Mouse (Mus musculus): ENCODE measurements around the gene Edrf1. TPM values are rescaled to one million over a fixed set of nuclear protein-coding genes. Genes with fewer than 3 reads are reported as not detected.

The Edrf1 gene
- polyA plus RNA-seq, 1 experiment from 2014 or later, result 10.7 TPM

DNA sequence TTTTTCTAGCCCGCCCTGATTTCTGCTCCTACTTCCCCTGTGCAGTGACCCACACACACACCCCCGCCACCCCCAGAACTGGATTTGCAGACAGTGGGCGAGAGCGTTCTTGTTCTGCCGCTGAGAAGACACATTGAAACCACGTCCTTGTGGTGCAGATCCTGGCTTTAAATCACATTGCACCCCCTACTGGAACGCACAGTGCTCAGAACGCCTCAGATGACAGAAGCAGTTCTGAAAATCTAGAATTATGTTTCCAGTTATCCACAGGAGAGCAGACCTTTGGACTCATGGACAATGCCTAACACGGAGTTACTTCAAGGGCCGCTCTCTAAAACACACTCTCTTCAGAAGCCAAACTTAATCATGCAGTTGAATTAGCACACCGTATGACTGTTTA, 16.6 kb upstream of the Edrf1 start:
- DNase-seq (no peak), ATAC-seq (ENCODE audit: low read depth) (no peak)
- Histone ChIP-seq H3K9ac (no peak overlapping the region), H3K27ac (no peak overlapping the region), H3K4me2 (no peak overlapping the region), H3K9me3 (replicated peaks) (no peaks in the 10 kb centered on the region), H3K27me3 (no peaks in the 10 kb centered on the region), H3K4me1 (replicated peaks) (no peaks in the 10 kb centered on the region), H3K4me3 (replicated peaks) (no peak overlapping the region), H3K36me3 (no peaks in the 10 kb centered on the region)
- 43% methylated on average over 11 of the region's 11 CpGs for WGBS (ENCODE audit: insufficient replicate concordance)

DNA sequence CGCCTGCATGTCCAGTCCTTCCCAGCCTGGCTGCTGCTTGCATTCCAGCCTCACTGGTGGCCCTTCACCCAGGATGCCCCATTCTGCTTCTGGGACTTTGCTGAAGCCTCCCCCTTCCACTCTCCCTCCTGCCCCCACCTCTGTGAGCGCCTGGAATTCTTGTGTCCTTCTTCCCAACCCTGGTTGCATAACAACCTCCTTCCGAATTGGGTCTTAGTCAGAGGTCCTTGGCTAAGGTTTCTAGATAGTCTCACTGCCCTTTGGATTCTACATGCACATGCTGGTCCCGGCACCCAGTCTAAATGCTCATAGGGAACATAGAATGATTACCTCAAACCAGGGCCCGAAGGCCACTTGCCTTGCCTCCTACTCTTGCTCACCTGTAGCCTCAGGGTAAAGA, 14.1 kb upstream of the Edrf1 start:
- H3K9me3 ChIP-seq (replicated peaks), result no peaks in the 10 kb centered on the region
- H3K27me3 ChIP-seq, result no peaks in the 10 kb centered on the region
- H3K9ac ChIP-seq, result no peak overlapping the region
- WGBS (ENCODE audit: insufficient replicate concordance), result 57% methylated on average over 5 of the region's 5 CpGs
- no peak overlapping the region for H3K4me3 ChIP-seq (replicated peaks)
- no peak overlapping the region for H3K27ac ChIP-seq
- H3K36me3 ChIP-seq, result no peaks in the 10 kb centered on the region
- DNase-seq (no peak), ATAC-seq (ENCODE audit: low read depth) (no peak)
- no peaks in the 10 kb centered on the region for H3K4me1 ChIP-seq (replicated peaks)
- H3K4me2 ChIP-seq, result no peak overlapping the region

DNA sequence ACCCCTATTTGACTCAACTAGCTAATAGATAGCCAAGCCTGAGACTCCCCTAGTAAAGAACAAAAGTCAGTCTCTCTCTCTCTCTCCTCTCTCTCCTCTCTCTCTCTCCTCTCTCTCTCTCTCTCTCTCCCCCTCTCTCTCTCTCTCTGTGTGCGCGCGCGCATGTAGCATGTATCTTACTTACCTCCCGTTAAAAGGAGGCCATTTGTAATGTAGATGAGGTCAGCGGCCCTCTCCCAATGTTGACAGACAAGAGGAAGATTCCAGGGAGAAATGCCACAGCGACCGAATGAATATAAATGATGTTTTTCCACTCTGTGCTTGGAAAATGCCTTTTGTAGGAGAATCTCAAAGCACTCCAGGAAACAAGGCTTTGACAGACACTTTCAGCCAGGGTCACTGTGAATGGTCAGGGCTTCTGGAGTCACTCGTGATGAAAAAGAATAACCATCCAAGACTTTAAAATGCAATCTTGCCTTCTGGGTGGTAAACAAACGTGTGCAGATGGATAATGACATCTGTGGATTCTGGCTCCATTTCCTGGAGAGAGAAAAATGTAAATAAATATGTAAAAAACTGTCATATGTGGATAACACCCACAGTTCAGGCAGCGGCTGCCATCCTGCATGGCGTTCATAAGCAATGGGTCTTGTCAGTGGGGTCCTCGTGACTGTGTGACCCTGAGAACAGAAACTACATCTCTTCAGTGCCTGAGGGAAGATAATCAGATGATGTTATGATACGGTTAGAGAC, 10.0 kb upstream of the Edrf1 start:
- 63% methylated on average over 14 of the region's 14 CpGs for WGBS (ENCODE audit: insufficient replicate concordance)
- H3K4me3 ChIP-seq (replicated peaks), result no peak overlapping the region
- H3K9ac ChIP-seq, result no peak overlapping the region
- H3K36me3 ChIP-seq, result no peaks in the 10 kb centered on the region
- no peak overlapping the region for H3K27ac ChIP-seq
- H3K4me2 ChIP-seq, result no peak overlapping the region
- no peaks in the 10 kb centered on the region for H3K4me1 ChIP-seq (replicated peaks)
- H3K27me3 ChIP-seq, result 0 out of 2 replicates have a peak, but pooled peaks cover 2% of the 10 kb centered on the region
- no peak for DNase-seq
- no peak for ATAC-seq (ENCODE audit: low read depth)
- H3K9me3 ChIP-seq (replicated peaks), result no peaks in the 10 kb centered on the region

DNA sequence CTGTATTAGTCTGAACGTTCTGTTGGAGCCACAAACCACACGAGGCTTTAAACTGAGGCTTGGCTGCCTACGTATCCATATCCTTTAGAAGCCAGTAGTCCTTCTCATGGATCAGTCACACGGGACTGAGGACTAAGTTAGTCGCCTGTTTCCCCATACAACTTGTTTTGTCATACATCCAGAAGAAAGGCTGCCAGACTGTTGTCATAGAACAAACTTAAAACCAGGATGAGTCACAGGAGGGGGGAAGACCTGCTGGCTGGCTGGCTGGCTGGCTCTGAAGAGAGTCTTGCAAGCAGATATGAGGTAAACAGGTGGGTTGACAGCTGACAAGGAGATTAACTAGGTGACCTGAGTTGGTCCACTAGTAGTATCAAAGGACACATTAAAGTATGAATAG, 6.5 kb upstream of the Edrf1 start:
- no peaks in the 10 kb centered on the region for H3K36me3 ChIP-seq
- H3K9me3 ChIP-seq (replicated peaks), result no peaks in the 10 kb centered on the region
- H3K4me3 ChIP-seq (replicated peaks), result no peak overlapping the region
- H3K27me3 ChIP-seq, result 0 out of 2 replicates have a peak, but pooled peaks cover 2% of the 10 kb centered on the region
- H3K4me2 ChIP-seq, result no peak overlapping the region
- H3K9ac ChIP-seq, result no peak overlapping the region
- WGBS (ENCODE audit: insufficient replicate concordance), result 58% methylated on average over 5 of the region's 5 CpGs
- H3K27ac ChIP-seq, result no peak overlapping the region
- DNase-seq (no peak), ATAC-seq (ENCODE audit: low read depth) (no peak)
- no peaks in the 10 kb centered on the region for H3K4me1 ChIP-seq (replicated peaks)

DNA sequence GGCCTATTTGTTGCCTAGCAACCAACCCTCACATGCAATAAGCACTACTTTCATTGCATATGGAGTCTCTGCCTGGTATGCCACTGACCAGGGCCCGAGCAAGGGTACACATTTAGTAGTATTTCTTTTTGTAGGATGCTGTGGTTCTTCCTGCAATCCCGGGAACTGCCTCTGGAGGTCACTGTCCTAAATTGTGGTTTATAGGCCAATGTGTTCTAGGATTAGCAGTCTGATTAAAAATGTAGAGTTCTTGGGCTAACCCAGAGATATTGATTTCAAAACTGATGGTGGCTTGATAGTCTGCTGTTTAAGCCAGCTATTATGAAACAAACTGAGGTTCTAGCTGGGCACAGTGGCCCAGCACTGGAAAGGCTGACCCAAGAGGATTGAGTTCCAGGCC, 4.9 kb upstream of the Edrf1 start:
- no peaks in the 10 kb centered on the region for H3K36me3 ChIP-seq
- H3K27me3 ChIP-seq, result 0 out of 2 replicates have a peak, but pooled peaks cover 2% of the 10 kb centered on the region
- no peak for ATAC-seq (ENCODE audit: low read depth)
- DNase-seq, result peak; percentile 27
- H3K4me2 ChIP-seq, result no peak overlapping the region
- 15% methylated on average over 2 of the region's 2 CpGs for WGBS (ENCODE audit: insufficient replicate concordance)
- H3K4me3 ChIP-seq (replicated peaks), result no peak overlapping the region
- peaks cover 3% of the 10 kb centered on the region; the same call in 1 of the 2 replicates for H3K4me1 ChIP-seq (replicated peaks)
- H3K9me3 ChIP-seq (replicated peaks), result no peaks in the 10 kb centered on the region
- no peak overlapping the region for H3K27ac ChIP-seq
- no peak overlapping the region for H3K9ac ChIP-seq

DNA sequence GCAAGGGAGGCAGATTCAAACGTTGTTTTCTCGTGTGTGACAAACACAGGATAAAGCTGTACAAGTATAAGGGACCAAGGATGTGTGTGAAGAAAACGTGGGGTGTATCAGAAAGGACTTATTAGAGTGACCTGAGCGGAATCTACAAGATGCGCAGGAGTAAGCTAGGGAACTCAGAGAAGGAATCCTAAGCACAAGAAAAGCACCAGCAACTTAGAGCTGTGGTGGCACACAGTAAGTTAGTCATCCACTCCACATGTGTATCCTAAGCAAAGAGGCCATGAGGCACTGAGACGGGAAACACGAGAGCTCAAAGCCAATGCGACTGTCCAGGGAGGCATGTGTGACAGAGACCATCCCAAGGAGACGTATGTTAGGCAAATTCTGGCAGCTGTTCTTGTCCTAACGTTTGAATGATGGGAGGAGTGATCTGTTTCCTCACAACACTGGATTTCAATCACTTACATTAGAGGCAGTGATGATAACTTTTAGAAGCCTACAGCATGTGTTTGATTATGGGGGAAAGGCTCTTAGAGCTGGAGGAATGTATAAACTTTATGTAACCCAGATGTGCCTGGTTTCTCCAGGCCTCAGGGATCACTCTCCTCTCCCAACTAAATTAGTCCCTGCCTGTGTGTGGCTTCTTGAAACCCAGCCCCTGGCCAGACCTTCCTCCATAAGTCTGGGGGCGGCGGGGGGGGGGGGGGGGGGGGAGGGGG, 2.3 kb upstream of the Edrf1 start:
- Histone ChIP-seq H3K9me3 (replicated peaks) (no peaks in the 10 kb centered on the region), H3K9ac (no peak overlapping the region), H3K4me3 (replicated peaks) (no peak overlapping the region), H3K27me3 (0 out of 2 replicates have a peak, but pooled peaks cover 2% of the 10 kb centered on the region), H3K4me1 (replicated peaks) (peaks cover 17% of the 10 kb centered on the region), H3K36me3 (peaks cover 9% of the 10 kb centered on the region), H3K4me2 (no peak overlapping the region), H3K27ac (no peak overlapping the region)
- 59% methylated on average over 10 of the region's 12 CpGs for WGBS (ENCODE audit: insufficient replicate concordance)
- ATAC-seq (ENCODE audit: low read depth) (no peak), DNase-seq (no peak)

DNA sequence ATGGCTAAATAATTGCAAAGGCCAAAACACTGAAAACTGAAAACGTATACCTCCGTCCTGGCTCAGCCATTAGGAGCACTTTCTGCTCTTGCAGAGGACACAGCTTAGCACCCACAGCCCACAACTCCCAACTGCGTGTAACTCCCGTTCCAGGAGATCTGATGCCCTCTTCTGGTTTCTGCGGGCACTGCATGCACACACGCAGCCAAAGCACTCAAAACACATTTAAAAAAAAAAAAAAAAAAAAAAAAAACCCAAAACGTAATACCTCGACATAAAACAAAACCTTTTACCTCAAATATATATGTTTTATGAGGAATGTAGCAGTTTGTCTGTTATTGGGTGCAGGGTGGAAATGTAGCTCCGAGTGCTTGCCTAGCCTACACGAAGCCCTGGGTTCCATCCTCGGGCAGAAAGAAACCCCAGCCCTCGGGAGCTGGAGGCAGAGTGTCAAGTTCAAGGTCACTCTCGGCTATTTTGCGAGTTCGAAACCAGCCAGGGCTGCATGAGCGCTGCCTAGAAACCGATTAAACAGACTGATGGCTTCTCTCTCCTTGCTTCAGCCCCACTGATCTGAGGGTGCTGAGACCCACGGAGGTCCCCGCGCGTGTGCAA, 498 bp upstream of the Edrf1 start:
- peaks cover 17% of the 10 kb centered on the region for H3K4me1 ChIP-seq (replicated peaks)
- peak overlapping the region; percentile 98 for H3K4me2 ChIP-seq
- H3K27ac ChIP-seq, result peak overlapping the region; percentile 89
- WGBS (ENCODE audit: insufficient replicate concordance), result 1% methylated on average over 21 of the region's 21 CpGs
- peak; percentile 72 for DNase-seq
- H3K36me3 ChIP-seq, result peaks cover 21% of the 10 kb centered on the region
- no peaks in the 10 kb centered on the region for H3K27me3 ChIP-seq
- H3K9me3 ChIP-seq (replicated peaks), result no peaks in the 10 kb centered on the region
- ATAC-seq (ENCODE audit: low read depth), result peak; percentile 3
- H3K9ac ChIP-seq, result peak overlapping the region; percentile 78
- peak overlapping the region; percentile 97 for H3K4me3 ChIP-seq (replicated peaks)

DNA sequence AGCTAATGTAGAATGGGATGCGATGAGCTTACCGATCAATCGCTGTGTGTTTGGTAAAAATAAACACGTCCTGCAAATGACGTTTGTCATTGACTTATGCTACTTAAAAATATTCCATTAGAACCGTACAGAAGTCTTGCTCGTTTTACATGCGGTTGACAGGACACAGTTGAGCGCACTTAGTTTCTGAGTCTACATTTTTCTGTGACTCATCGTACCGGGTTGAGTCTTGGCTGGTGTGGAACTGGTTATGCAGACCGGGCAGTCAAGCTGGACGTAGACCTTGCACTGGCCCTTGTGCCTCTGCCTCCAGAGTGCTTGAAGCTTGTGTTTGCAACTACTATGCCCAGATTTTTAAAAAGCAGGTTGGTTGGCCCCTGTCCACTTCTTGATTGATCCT, 963 bp downstream of the Edrf1 start:
- Histone ChIP-seq H3K4me1 (replicated peaks) (peaks cover 17% of the 10 kb centered on the region), H3K4me2 (peak overlapping the region; percentile 98), H3K36me3 (peaks cover 36% of the 10 kb centered on the region), H3K27me3 (no peaks in the 10 kb centered on the region), H3K9ac (peak overlapping the region; percentile 96), H3K9me3 (replicated peaks) (no peaks in the 10 kb centered on the region), H3K27ac (peak overlapping the region; percentile 87), H3K4me3 (replicated peaks) (peak overlapping the region; percentile 97)
- WGBS (ENCODE audit: insufficient replicate concordance), result 5% methylated on average over 13 of the region's 13 CpGs
- DNase-seq (peak; percentile 3), ATAC-seq (ENCODE audit: low read depth) (no peak)

DNA sequence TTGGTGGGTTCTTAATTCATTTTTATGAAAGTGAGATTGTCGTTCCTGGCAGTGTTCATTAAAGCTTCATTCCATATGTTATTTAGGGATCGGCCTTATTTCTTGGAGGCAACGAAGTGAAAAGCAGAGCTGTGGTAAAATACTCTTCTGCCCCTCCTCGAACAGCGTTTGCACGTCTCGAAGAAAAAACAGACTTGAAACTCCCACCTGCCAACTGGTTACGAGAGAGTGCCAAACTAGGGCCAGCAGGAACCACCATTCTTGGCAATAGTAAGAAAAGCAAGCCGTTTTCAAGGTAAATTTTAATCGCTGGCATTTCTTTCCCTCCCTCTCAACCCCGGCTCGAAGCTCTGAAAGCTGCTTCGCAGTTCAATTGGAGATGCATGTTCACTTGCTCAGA, 1.5 kb downstream of the Edrf1 start:
- H3K27ac ChIP-seq, result no peak overlapping the region
- H3K4me2 ChIP-seq, result peak overlapping the region; percentile 98
- H3K36me3 ChIP-seq, result peaks cover 41% of the 10 kb centered on the region
- H3K4me1 ChIP-seq (replicated peaks), result peaks cover 17% of the 10 kb centered on the region
- H3K4me3 ChIP-seq (replicated peaks), result peak overlapping the region; percentile 97
- DNase-seq (no peak), ATAC-seq (ENCODE audit: low read depth) (no peak)
- WGBS (ENCODE audit: insufficient replicate concordance), result 85% methylated on average over 13 of the region's 13 CpGs
- H3K9ac ChIP-seq, result peak overlapping the region; percentile 96
- H3K27me3 ChIP-seq, result no peaks in the 10 kb centered on the region
- no peaks in the 10 kb centered on the region for H3K9me3 ChIP-seq (replicated peaks)

DNA sequence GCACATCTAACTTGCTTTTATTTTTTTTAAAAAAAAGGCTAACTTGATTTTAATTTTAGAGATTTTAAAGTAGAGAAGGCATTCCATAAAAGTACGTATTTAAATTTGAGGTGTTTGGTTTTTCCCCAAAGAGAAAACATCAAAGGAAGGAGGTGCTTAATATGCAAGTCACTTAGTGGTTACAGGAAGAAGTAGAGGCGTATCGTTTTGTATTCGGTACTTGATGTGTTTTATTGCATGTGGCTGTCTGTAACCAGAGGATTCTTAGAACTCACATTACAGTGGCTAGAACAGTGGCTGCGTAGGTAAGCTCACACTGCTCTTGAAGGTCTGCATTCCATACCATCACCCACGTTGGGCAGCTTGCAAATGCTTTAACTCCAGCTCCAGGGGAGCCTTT, 8.4 kb downstream of the Edrf1 start:
- H3K9me3 ChIP-seq (replicated peaks), result no peaks in the 10 kb centered on the region
- H3K36me3 ChIP-seq, result peaks cover 89% of the 10 kb centered on the region
- WGBS (ENCODE audit: insufficient replicate concordance), result 91% methylated on average over 6 of the region's 6 CpGs
- no peaks in the 10 kb centered on the region for H3K27me3 ChIP-seq
- no peak overlapping the region for H3K4me3 ChIP-seq (replicated peaks)
- ATAC-seq (ENCODE audit: low read depth) (no peak), DNase-seq (no peak)
- no peak overlapping the region for H3K27ac ChIP-seq
- H3K4me2 ChIP-seq, result no peak overlapping the region
- H3K9ac ChIP-seq, result no peak overlapping the region
- no peaks in the 10 kb centered on the region for H3K4me1 ChIP-seq (replicated peaks)

DNA sequence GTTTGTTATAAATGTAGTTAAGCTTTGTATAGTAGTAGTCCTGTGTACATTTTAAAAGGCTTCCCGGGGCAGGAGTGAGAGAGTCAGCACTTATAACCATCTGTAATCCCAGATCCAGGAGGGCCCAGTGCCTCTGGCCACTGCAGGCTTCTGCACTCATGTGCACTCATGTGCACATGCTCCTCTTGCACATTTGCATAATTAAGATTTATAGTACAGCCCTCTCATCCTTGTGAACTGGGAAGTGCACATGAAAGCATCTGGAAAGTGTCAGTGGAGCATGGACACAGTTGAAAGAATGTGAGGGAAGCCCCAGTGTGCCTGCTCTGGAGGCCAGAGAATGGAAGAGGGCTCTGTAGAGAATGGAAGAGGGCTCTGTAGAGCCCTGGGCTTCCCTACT, 25.1 kb downstream of the Edrf1 start:
- Histone ChIP-seq H3K4me1 (replicated peaks) (no peaks in the 10 kb centered on the region), H3K27me3 (no peaks in the 10 kb centered on the region), H3K36me3 (peaks cover 96% of the 10 kb centered on the region), H3K27ac (no peak overlapping the region), H3K4me3 (replicated peaks) (no peak overlapping the region), H3K4me2 (no peak overlapping the region), H3K9me3 (replicated peaks) (no peaks in the 10 kb centered on the region), H3K9ac (no peak overlapping the region)
- DNase-seq, result no peak
- WGBS (ENCODE audit: insufficient replicate concordance), result 92% methylated on average over 1 of the region's 1 CpGs
- no peak for ATAC-seq (ENCODE audit: low read depth)

Data from liver, embryonic 13.5 days (tissue).